Mouse (Mus musculus): Measurements from ENCODE around the gene Gspt1.
A peak's percentile ranks its signal among the peaks of the same experiment; 100 is the strongest.

The Gspt1 gene

DNA sequence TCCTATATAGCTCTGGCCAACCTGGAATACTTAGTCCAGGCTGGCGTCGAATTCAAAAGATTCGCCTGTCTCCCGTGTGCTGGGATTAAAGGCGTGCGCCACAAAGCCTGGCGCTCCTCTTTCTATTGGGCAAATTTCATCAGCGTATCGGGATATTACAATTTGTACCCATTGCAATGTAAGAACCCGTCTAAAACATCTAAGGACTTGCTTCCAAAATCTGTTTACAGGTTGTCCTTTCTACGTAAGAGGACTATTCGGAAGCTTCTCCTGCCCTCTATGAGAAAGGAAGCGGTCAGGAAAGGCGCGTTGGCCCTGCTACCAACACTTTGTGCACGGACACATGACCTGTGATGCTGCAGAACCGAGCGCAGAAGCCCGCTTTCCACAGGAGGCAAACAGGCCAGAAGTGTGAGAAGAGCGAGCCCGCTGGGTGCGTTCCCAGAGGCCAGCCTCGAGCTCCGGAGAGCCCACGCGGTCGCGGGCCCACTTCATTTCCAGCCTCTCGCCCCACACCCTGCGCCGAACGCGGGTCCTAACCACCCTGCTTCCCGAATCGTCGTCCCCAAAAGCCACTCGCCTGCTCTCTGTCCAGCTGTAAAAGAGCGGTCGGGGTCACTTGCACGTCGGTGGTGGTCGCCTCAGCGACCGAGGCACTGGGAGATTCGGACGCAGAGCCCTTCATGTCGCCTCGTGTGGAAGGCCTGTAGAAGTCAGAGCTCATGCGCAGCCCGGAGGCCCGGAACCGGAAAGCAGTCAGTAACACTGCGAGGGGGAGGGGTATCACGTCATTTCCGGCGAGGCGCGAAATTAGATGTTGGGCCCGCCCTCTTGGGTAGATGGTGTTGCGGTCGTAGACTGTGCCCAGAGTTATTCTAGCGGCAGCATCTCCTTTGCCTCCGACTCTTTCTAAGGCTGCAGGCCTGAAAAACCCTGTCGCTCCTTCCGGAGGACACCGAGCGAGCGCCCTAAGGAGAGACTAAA lies 51.3 kb downstream of the Gspt1 start, which contains the start of gene Rsl1d1:
Rsl1d1 (minus strand) TSS at position 761 of the 984 bp plus-strand sequence.
- DNase-seq (ENCODE audit: low spot score), result peak; percentile 90

DNA sequence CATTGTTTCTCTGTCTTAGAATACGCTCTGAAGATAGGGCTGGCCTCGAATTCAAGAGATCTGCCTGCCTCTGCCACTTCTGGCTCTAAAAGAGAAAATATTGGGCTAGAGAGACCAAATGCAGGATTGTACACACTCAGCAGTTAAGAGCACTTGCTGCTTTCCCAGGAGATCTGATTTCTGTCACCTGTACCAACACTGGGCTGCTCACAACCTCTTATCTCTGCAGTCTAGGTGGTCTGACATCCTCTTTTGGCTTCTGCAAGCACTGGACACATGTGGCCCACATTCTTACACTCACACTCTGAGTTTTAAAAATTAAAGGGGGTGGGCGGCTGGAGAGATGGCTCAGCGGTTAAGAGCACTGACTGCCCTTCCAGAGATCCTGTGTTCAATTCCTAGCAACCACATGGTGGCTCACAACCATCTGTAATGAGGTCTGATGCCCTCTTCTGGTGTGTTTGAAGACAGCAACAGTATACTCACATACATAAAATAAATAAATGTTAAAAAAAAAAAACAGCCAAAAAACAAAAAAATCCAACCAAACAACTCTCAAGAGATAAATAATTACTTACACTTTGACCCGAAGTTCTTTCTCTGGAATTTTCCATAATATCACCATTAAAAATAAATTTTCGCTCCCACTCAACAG lies 52.3 kb downstream of the Gspt1 start:
- DNase-seq (ENCODE audit: low spot score), result no peak

DNA sequence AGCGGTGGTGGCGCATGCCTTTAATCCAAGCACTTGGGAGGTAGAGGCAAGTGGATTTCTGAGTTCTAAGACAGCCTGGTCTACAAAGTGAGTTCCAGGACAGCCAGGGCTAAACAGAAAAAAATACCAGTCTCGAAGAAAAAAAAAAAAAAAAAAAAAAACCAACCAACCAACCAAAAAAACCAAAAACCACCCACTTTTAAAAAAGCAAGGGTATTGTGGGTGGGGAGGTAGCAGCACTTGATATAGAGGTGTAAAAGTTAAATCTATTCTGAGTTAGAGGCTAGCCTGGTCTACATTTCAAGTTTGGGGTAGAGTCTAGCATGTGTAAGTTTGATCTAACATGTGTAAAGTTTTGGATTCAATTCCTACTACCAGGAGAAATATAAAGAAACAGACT lies 53.9 kb downstream of the Gspt1 start:
- no peak for DNase-seq (ENCODE audit: low spot score)

DNA sequence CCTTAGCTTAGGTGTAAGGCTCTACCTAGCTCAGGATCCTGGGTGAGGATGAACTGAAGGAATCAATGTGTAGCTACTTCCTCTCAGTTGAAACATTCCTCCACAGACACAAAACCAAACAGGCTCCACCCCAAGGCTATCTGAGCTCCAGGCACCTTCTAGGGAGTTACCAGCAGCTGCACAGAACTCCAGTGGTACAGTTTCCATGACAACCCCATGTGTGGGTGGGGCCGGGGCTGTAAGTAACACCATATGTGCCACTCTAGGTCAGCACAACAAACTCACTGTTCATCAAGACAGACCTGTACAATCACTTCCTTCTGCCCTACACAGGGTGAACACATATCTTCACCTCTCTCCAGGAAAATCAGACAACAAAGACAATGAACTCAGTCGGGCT lies 55.7 kb downstream of the Gspt1 start:
- DNase-seq (ENCODE audit: low spot score), result no peak

DNA sequence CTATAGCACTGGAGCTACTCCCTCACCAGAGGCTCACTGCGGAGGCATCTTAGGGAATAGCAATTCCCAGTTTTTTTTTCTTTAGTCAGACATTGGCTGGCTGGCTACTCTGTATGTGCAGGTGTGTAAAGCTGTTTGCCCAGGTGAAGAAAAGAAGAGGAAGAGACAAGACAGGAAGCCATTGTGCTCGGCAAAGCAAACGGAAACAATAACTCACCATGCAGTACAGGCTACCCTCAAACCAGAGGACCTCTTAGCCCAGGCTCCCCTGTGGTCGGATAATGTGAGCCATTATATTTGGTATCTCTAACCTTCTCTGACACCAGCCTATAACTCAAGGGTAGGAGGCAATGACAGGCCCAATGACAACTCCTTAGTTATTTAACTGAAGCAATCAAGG lies 57.1 kb downstream of the Gspt1 start:
- no peak for DNase-seq (ENCODE audit: low spot score)

DNA sequence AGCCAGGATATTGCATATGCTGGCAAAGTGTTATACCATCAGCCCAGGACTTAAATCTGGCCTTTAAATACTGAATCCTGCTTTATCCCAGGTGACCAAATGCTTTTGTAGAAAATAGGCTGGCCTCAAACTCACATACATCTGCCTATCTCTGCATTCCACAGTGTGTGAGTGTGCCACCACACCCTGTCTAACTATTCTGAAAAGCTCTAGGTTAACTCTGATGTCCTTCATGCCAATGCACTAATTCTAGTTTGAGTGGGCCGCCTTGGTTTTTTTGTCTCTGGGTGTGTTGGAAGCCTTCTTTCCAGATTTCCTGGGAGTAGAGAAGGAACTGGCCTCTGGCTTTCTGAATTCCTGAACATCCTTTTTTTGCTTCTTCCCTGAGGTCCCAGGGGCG lies 60.9 kb downstream of the Gspt1 start:
- no peak for DNase-seq (ENCODE audit: low spot score)

DNA sequence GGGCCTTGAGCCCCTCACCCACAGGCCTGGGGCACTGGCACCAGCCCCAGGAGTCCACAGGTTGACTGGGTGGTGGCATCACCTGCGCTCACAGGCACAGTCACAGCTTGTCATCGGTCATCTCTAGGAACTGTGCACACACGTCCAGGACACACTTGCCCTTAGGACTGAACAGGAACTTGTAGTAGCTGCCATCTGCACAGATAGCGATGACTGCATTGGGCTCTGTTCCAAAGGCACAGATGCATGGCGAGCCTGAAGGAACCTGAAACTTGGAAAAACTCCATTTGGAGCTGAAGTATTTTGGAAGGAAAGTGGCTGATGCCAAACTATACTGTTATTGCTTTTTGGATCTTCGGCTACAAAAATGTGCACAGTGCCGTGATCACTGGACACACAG lies 64.0 kb downstream of the Gspt1 start:
- no peak for DNase-seq (ENCODE audit: low spot score)

DNA sequence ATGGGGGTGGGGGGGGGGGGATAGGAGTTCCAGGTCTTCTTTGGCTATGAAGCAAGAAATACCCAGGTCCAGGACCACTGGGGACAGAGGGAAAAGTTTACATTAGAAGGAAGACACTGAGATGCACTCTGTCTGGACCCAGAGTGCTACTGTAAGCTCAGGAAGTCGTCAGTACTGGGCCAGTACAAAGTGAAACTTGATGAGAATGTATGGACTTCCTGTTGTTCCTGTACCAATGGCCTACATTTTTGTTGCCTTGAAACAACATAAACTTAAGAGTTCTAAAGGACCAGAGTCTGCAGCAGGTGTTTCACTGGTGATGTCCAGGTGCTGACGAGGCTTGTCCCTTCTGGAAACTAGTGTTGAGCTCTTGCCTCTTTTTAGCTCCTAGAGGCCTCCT lies 76.7 kb downstream of the Gspt1 start:
- DNase-seq (ENCODE audit: low spot score), result no peak

DNA sequence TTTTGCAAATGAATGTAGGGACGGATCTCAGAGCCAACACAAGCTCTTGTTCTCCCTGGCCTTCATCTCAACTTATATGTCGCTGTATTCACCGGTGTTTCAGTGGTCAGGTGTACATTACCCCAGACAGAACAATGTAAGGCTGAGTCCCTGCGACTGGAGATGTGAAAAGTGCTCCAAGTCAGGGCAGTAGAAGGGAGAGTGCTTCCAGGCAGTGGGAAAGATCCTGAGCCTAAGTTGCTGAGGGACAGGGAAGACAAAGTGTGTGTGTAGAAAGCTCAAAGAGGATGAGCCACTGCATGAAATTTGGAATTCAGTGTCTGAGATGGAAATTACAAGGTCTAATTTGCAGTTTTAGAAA lies 77.3 kb downstream of the Gspt1 start:
- no peak for DNase-seq (ENCODE audit: low spot score)

DNA sequence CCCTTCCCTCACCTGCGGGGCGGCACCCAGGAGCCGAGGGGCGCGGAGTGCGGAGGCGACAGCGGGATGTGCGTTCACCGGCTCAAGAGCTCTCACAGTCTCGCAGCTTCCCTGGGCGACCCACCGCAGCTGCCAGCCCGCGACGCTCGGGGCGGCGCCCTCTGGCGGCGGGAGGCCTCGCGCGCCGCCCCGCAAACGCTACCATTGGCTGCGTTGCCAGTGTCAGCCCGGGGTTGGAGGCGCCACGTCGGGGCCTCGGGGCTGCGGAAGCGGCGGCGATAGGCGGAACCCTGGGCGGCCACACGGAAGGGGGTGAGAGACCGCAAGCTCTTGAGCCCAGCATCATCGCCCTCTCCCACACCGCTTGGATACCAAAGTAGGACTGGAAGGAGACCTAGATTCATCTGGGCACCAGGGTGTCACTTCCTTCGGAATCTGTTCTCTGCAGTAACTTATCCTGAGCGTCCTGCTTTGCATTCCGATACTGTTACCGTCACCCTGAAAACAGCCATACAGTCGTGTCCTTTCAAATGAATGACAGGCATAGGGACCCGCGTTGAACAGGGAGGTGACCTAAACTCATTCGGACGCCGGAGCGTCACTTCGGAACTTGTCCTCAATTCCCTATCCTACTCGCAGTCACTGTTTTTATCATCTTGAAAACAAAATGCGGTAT lies 77.8 kb downstream of the Gspt1 start, which contains the start of gene Zc3h7a:
Zc3h7a (minus strand) TSS at position 186 of the 676 bp plus-strand sequence.
- DNase-seq (ENCODE audit: low spot score), result peak; percentile 90

DNA sequence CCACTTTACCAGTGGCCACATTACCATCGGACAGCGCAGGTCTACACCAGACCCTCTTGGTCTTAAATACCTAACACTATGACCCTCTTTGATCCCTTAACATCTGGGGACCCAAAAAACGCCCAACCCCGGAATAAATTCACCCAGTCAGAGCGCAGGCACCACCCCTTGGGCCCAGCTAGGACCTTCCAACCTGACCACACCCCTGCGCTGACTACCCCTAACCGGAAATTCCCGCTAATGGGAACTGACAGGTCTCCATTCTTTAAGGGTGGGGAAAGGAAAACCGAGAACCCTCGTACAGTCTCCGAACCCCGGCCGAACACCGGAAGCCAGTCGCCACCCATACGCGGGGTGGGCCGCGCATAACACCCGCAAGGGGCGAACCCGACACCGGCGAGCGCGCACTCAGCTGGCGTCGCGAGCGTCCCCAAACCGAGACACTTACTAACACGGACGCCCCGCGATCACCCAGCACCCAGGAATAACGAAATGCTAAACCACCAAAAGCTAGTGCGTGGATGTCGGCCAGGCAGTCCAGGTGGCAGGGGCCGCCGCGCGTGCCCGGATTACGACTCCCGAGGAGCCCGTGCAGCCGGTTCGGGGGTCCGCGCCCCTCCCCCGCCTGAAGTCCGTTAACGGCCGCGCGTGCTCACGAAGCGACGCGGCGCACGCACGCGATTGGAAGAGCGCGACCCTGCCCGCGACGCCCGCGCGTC lies 78.5 kb downstream of the Gspt1 start:
- DNase-seq (ENCODE audit: low spot score), result peak; percentile 57

DNA sequence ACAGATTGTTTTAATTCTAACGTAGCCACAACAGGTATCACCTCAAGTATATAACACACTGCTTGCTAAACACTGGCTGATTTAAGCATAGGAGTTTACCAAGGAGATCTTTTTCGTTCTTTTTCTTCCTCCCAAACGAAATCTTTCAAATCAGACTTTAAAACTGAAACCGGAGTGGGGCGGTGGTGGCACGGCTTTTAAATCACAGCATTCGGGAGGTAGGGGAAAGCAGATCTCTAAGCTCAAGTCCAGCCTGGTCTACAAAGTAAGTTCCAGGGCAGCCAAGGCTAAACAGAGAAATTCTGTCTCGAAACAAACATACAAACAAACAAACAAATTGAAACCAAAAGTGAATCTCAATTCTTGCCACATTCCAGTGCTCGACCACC lies 79.0 kb downstream of the Gspt1 start:
- no peak for DNase-seq (ENCODE audit: low spot score)

DNA sequence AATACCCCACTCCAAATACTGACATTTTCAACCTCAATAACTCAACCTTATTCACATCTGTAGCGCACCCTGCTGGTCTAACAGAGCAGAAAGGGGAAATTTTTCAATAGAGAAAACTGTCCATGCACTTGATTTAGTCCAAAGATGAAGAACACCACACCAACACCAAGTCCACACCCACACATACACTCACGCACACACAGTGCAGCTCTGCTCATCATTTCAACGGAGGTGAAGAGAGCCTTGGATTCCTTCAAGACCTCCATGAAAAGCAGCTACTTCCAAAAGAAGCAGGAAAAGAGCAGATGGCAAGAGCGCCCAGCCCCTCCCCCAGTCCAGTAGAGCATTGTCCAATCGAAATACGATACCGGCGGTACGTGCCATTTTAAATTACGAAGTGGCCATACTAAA lies 79.4 kb downstream of the Gspt1 start:
- DNase-seq (ENCODE audit: low spot score), result peak; percentile 46

DNA sequence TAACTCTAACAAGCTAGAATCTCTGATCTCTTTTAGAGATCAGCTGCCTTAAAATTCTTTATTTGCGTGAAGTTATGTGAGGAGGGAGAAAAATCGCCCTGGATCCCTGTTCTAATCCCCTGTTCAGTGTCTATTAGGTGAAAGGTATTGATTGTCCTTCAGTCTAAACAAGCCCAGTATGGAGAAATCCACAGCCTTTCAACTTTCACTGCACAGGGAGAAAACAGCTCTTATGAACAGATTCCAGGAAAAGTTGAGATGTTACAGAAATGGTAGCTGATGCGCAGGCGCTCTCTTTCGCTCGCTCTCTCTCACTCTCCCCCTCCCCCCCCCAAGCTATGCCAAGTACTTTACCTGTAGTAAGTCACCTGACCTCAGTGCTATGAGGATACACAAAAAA lies 82.4 kb downstream of the Gspt1 start:
- no peak for DNase-seq (ENCODE audit: low spot score)
